Mouse (Mus musculus) CH12.LX (cell line): ENCODE results near the gene Cmklr1. TPM values are rescaled to one million over a fixed set of nuclear protein-coding genes. Genes with fewer than 3 reads are reported as not detected.

ENCODE experiments used
- DNase-seq: peaks from one replicate; pipeline ENCODE4 v3.0.0-alpha.2; 2013; ENCODE audit errors: extremely low read depth
- H3K27ac ChIP-seq: 2 replicates; pipeline ENCODE4 v1.5.1; 2012; ENCODE audit warnings: low read depth, mild to moderate bottlenecking, control low read depth, moderate library complexity; ENCODE audit not compliant: insufficient read depth
- H3K27me3 ChIP-seq: replicated peaks from 2 replicates; pipeline ENCODE3; 2012; ENCODE audit warnings: inconsistent platforms
- H3K36me3 ChIP-seq, 2 experiments: replicated peaks in 1 of 2; 2 replicates each; pipeline versions ENCODE3 to v1.6.1; 2012; ENCODE audit warnings: inconsistent platforms in 1 of 2, low read length in 1 of 2, mild to moderate bottlenecking in 1 of 2, mixed read lengths in 1 of 2, moderate library complexity in 1 of 2; ENCODE audit not compliant: control insufficient read depth in 1 of 2, insufficient read depth in 1 of 2
- H3K4me1 ChIP-seq, 2 experiments: 2 replicates each; pipeline ENCODE4 v1.6.1; 2012; ENCODE audit warnings: inconsistent platforms in 1 of 2, moderate library complexity in 1 of 2; ENCODE audit not compliant: insufficient read depth in 2 of 2, control insufficient read depth in 1 of 2
- H3K4me2 ChIP-seq: 2 replicates; pipeline ENCODE4 v1.6.1; 2012; ENCODE audit warnings: low read depth, mild to moderate bottlenecking, control low read depth; ENCODE audit not compliant: poor library complexity, insufficient read depth, severe bottlenecking
- H3K4me3 ChIP-seq, 3 experiments: fragments of 150-350 bp in 1 of 3; sonication (generic) in 1 of 3; replicated peaks in 1 of 3; 2 replicates each; pipeline versions ENCODE3 to v1.5.1; 2011 to 2012; ENCODE audit warnings: low read depth in 2 of 3, low read length in 2 of 3, mild to moderate bottlenecking in 2 of 3, moderate library complexity in 2 of 3, control low read depth in 1 of 3, improper control_type of control experiment in 1 of 3, inconsistent platforms in 1 of 3, mixed read lengths in 1 of 3; ENCODE audit not compliant: poor library complexity in 1 of 3
- H3K79me2 ChIP-seq: replicated peaks from 2 replicates; pipeline ENCODE4 v1.6.1; 2012; ENCODE audit warnings: mild to moderate bottlenecking, moderate library complexity; ENCODE audit not compliant: control insufficient read depth, poor library complexity, insufficient read depth, severe bottlenecking; ENCODE audit errors: extremely low read depth
- H3K9ac ChIP-seq: 2 replicates; pipeline ENCODE4 v1.6.1; 2012; ENCODE audit warnings: low read depth, mild to moderate bottlenecking, control low read depth, moderate library complexity; ENCODE audit not compliant: insufficient read depth
- H3K9me3 ChIP-seq: replicated peaks from 2 replicates; pipeline ENCODE3; 2012; ENCODE audit warnings: low read length, inconsistent platforms, mixed read lengths
- CTCF ChIP-seq, 2 experiments: IDR thresholded peaks in 1 of 2; conservative IDR thresholded peaks in 1 of 2; 2 replicates each; pipeline ENCODE4 v1.5.1; 2011 to 2012; ENCODE audit warnings: low read depth in 2 of 2, low read length in 2 of 2, improper control_type of control experiment in 1 of 2, inconsistent platforms in 1 of 2, mild to moderate bottlenecking in 1 of 2, moderate library complexity in 1 of 2
- ETS1 ChIP-seq: conservative IDR thresholded peaks from 2 replicates; pipeline ENCODE4 v1.6.1; 2012; ENCODE audit warnings: low read depth, mild to moderate bottlenecking, inconsistent platforms, low read length, improper control_type of control experiment, moderate library complexity
- HCFC1 ChIP-seq: IDR thresholded peaks from 2 replicates; pipeline ENCODE4 v1.6.1; 2012; ENCODE audit warnings: low read depth, mild to moderate bottlenecking, inconsistent platforms, low read length, improper control_type of control experiment
- IRF4 ChIP-seq: IDR thresholded peaks from 2 replicates; pipeline ENCODE4 v1.6.1; 2014; ENCODE audit warnings: low read depth, mild to moderate bottlenecking, inconsistent platforms, low read length, improper control_type of control experiment
- JUN ChIP-seq: IDR thresholded peaks from 2 replicates; pipeline ENCODE4 v1.6.1; 2011; ENCODE audit warnings: low read depth, mild to moderate bottlenecking, low read length, improper control_type of control experiment, moderate library complexity; ENCODE audit not compliant: insufficient read depth
- MAFK ChIP-seq: IDR thresholded peaks from 2 replicates; pipeline ENCODE4 v1.6.1; 2011; ENCODE audit warnings: low read length, improper control_type of control experiment; ENCODE audit not compliant: insufficient replicate concordance
- MAX ChIP-seq: IDR thresholded peaks from 2 replicates; pipeline ENCODE4 v1.6.1; 2011; ENCODE audit warnings: low read length, improper control_type of control experiment
- MXI1 ChIP-seq: IDR thresholded peaks from 2 replicates; pipeline ENCODE4 v1.6.1; 2011; ENCODE audit warnings: mild to moderate bottlenecking, low read depth, low read length, improper control_type of control experiment
- NELFE ChIP-seq: IDR thresholded peaks from 2 replicates; pipeline ENCODE4 v1.6.1; 2011; ENCODE audit warnings: low read depth, low read length, improper control_type of control experiment
- PAX5 ChIP-seq: IDR thresholded peaks from 2 replicates; pipeline ENCODE4 v1.6.1; 2012; ENCODE audit warnings: low read length, inconsistent platforms, mixed read lengths
- POLR2A ChIP-seq: IDR thresholded peaks from 2 replicates; pipeline ENCODE4 v1.6.1; 2011; ENCODE audit warnings: low read depth, mild to moderate bottlenecking, improper control_type of control experiment, low read length
- POLR2AphosphoS2 ChIP-seq: IDR thresholded peaks from 2 replicates; pipeline ENCODE4 v1.6.1; 2011; ENCODE audit warnings: low read depth, low read length, improper control_type of control experiment
- TBP ChIP-seq: conservative IDR thresholded peaks from 2 replicates; pipeline ENCODE4 v1.6.1; 2011; ENCODE audit warnings: low read depth, low read length, improper control_type of control experiment
- TCF12 ChIP-seq: IDR thresholded peaks from 2 replicates; pipeline ENCODE4 v1.6.1; 2014; ENCODE audit warnings: low read depth, mild to moderate bottlenecking, inconsistent platforms, low read length, improper control_type of control experiment
- UBTF ChIP-seq: IDR thresholded peaks from 2 replicates; pipeline ENCODE4 v1.6.1; 2012; ENCODE audit warnings: low read depth, mild to moderate bottlenecking, inconsistent platforms, low read length, improper control_type of control experiment, moderate library complexity
- ZC3H11A ChIP-seq: IDR thresholded peaks from 2 replicates; pipeline ENCODE4 v1.6.1; 2012; ENCODE audit warnings: low read depth, mild to moderate bottlenecking, inconsistent platforms, low read length, improper control_type of control experiment
- ZNF384 ChIP-seq: IDR thresholded peaks from 2 replicates; pipeline ENCODE4 v1.6.1; 2012; ENCODE audit warnings: low read depth, low read length, improper control_type of control experiment, inconsistent platforms
- dilution Hi-C: fragments of 300-500 bp; cut with MboI; formaldehyde crosslinking; loops from 2 replicates; pipeline ENCODE4 v1.14.3; 2020; ENCODE audit warnings: low sequenced_read_pairs; ENCODE audit not compliant: extremely low pct_unique_long_range_greater_than_20kb, extremely low pct_ligation_motif_present
- in situ Hi-C: fragments of 300-500 bp; cut with MboI; formaldehyde crosslinking; loops from 3 replicates; pipeline ENCODE4 v1.14.3; 2019; ENCODE audit warnings: low sequenced_read_pairs, low pct_ligation_motif_present, low pct_unique_long_range_greater_than_20kb, mixed read lengths
- polyA plus RNA-seq: library from polyadenylated mRNA; unstranded; fragments of >175 nt; gene quantifications from 2 replicates; pipeline ENCODE4 v1.2.1, GENCODE M21; 2012; ENCODE audit warnings: low read depth; ENCODE audit not compliant: insufficient read length
- total RNA-seq, 2 experiments: library from RNA; depleted of rRNA; stranded (reverse); fragments of 300-350 nt in 1 of 2; fragments of >200 nt in 1 of 2; gene quantifications; 2 replicates each; pipeline ENCODE4 v1.2.3; 2012 to 2014

Gene Cmklr1
- total and polyA plus RNA-seq, 3 experiments: not detected

GRCm38 (mm10) chr5:113610490-113610889 is 39.7 kb downstream of the Cmklr1 start:
- Histone ChIP-seq H3K4me2 (no peak overlapping the region), H3K9ac (no peak overlapping the region)

GRCm38 (mm10) chr5:113609891-113610290 is 40.3 kb downstream of the Cmklr1 start:
- H3K27me3 ChIP-seq: peaks cover 81% of the 10 kb centered on the region
- no peak overlapping the region for H3K4me2 ChIP-seq
- no peak overlapping the region for H3K9ac ChIP-seq
- no peak for DNase-seq
- TF ChIP-seq MXI1 (no peak), HCFC1 (no peak), ETS1 (no peak), NELFE (no peak), PAX5 (no peak), JUN (no peak), POLR2A (no peak), TCF12 (no peak), ZC3H11A (no peak), POLR2AphosphoS2 (no peak)
- H3K4me1 ChIP-seq: no peaks in the 10 kb centered on the region
- in situ Hi-C loops (no loop called here), dilution Hi-C loops (no loop called here)
- H3K4me3 ChIP-seq: no peak overlapping the region
- H3K36me3 ChIP-seq: no peaks in the 10 kb centered on the region
- no peaks in the 10 kb centered on the region for H3K79me2 ChIP-seq
- peaks cover 6% of the 10 kb centered on the region for H3K9me3 ChIP-seq
- no peak overlapping the region for H3K27ac ChIP-seq

More at GRCm38 (mm10) chr5:113610490-113610889, 39.7 kb downstream of the Cmklr1 start:
- dilution Hi-C loops: no loop called here
- in situ Hi-C loops: no loop called here
- peaks cover 76% of the 10 kb centered on the region for H3K27me3 ChIP-seq
- no peak for TF ChIP-seq CTCF (conservative IDR thresholded peaks at IDR 0.05 in 1 of 2, IDR thresholded peaks at IDR 0.05 in 1 of 2; ENCODE audit: low read depth in 2 of 2, low read length in 2 of 2)
- TF ChIP-seq MAX: no peak
- no peak for TF ChIP-seq MAFK
- TF ChIP-seq IRF4: no peak
- TF ChIP-seq JUN: no peak
- TF ChIP-seq ZNF384: no peak
- TF ChIP-seq TBP: no peak
- no peak overlapping the region for H3K27ac ChIP-seq
- H3K4me1 ChIP-seq: no peaks in the 10 kb centered on the region
- no peak for DNase-seq
- H3K9me3 ChIP-seq: peaks cover 7% of the 10 kb centered on the region
- H3K4me3 ChIP-seq: no peak overlapping the region
- no peaks in the 10 kb centered on the region for H3K79me2 ChIP-seq
- no peaks in the 10 kb centered on the region for H3K36me3 ChIP-seq

- no peak overlapping the region for H3K9ac ChIP-seq
- no peak overlapping the region for H3K4me2 ChIP-seq
- no peak overlapping the region for H3K4me3 ChIP-seq
- no peaks in the 10 kb centered on the region for H3K79me2 ChIP-seq
- in situ Hi-C loops: no loop called here
- no peaks in the 10 kb centered on the region for H3K4me1 ChIP-seq
- H3K27ac ChIP-seq: no peak overlapping the region
- H3K27me3 ChIP-seq: peaks cover 83% of the 10 kb centered on the region
- DNase-seq: no peak
- dilution Hi-C loops: no loop called here
- H3K9me3 ChIP-seq: no peaks in the 10 kb centered on the region
- no peaks in the 10 kb centered on the region for H3K36me3 ChIP-seq
- no peak for TF ChIP-seq MAFK
- no peak for TF ChIP-seq IRF4
- no peak for TF ChIP-seq UBTF
- TF ChIP-seq HCFC1: no peak
Measured at GRCm38 (mm10) chr5:113608511-113608910, 41.7 kb downstream of the Cmklr1 start.
